Mouse (Mus musculus): ENCODE measurements around the gene Mlst8.
"Not testable (repeated sequence)": the region's sequence is repeated elsewhere in the genome, so short reads cannot be mapped to it uniquely, and the experiment has no call there.

The Mlst8 gene

GRCm38 (mm10) chr17:24425326-24425725, 53.6 kb downstream of the Mlst8 start:
- DNase-seq, result not testable (repeated sequence)

- no peak for DNase-seq
These were observed 54.4 kb downstream of the Mlst8 start for GRCm38 (mm10) chr17:24424489-24424888.
